Mouse (Mus musculus) induced T-regulatory cell, adult 2 months (primary cell): ENCODE measurements at regions not wholly inside any gene's neighbourhood (a gene's known extent, or its start where the extent isn't known, plus 50 kb on each side); places are given as distances from the start of the nearest gene placed in this dataset.

Experiments
- DNase-seq: peaks from one replicate; pipeline ENCODE4 v3.0.0-alpha.2; 2012; ENCODE audit warnings: low read depth

DNA sequence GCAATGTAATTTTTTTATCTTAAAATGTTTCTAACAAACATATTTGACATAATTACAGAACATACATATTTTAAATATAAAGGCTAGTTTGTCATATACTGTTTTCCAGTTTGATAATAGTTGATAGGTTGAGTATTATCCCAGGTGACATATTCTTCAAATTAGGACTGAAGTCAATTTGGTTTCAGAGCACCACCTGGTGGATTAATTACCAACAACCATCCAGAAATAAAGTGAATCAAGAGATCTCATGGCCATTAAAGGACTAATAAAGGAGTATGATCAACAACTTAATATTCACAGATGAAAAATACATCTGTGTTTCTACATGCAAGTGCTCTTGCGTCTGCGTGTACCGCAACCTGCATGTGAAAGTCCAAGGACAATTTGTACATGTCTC, 50.3 kb upstream of the Nmu start:
- DNase-seq = peak; percentile 28

DNA sequence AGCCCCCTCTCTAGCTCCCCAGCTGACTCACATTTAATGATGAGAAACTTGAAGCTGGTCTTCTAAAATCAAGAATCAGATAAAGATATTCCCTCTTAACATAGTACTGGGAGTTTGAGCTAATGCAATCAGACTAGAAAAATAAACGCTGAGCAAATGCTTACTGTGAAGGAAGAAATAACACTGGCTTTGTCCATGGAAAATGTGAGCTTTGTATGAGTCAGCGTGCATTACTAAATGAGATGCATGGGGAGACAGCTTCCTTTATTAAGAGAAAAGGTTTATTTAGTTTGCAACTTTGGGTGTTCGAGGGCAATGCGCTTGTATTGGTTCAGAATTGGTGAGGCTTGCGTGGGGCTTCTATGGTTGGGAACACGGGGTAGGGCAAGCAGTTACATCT, 52.7 kb upstream of the Nmu start:
- no peak for DNase-seq

DNA sequence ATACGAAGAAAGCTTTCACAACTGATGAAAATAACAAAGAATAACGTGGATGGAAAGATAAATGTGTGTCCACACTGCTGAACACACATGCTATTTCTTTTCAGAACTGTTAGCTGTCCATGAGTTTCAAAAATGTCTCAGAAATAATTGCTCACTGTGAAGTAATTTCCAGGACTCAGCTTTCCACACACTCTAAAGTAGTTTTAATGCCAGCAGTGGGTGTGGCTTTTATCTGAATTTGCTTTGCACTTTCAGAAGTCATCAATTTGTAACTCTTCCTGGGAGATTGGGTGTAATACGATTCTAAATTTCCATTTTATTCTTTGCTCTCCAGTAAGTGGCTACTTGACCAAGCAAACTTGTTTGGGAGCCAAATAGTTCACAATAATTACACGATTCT, 53.5 kb upstream of the Nmu start:
- DNase-seq = no peak

DNA sequence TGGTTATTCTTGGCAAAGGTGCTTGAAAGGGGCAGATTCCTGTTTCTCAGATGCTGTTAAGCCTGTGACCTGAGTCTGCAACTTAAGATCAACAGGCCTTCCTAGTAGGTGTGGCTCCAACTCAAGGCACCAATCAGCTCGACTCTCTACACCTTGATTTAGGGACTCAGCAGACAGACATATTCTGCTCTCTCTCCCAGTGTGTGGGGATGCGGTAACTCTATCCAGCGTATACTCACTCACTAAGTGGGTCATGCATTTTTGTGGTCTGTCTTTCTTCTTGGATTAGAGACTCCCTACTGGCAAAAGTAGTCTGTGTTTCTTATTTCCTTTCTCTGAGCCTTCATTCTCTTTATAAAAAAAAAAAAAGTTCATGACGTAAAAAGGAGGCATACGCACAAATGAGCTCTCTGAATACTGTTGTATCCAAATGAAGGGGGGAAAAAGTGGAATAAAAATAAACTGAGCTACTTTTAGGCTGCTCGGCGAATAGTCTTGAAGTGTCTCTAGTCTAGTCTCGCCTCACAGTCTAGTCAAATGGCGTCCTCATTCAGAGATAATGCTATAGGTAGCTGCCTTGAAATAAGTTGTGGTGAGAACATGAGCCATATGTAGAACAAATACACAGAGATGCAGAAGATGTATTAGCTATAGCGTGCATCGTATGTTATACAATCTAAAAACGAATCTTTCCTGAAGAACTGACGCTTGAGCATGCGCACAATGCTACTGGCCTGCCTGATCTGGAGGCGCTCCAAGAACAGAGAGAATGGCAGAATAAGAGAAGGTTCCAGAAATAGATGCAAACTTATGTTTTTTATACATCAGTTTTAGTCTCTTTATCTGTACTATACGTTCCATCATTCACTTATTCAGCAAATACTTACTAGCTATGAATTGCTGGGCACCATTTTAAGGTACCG, 55.6 kb upstream of the Nmu start:
- no peak for DNase-seq

DNA sequence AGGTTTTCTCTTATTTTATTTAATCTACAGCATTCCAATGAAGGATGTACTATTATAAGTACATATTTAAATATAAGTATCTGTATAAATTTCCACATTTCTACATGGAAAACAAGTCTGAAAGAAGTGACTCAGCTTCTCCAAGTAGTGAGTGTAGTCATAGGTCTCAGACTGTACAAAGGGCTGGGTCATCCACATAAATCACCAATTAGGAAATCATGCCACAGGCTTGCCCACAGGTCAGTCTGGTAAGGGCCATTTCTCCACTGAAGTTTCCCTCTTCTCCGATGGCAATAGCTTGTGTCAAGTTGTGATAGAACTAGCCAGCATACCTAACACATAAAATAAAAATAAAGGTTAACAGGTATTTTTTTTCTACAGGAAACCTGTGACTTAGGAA, 56.3 kb upstream of the Nmu start:
- no peak for DNase-seq

DNA sequence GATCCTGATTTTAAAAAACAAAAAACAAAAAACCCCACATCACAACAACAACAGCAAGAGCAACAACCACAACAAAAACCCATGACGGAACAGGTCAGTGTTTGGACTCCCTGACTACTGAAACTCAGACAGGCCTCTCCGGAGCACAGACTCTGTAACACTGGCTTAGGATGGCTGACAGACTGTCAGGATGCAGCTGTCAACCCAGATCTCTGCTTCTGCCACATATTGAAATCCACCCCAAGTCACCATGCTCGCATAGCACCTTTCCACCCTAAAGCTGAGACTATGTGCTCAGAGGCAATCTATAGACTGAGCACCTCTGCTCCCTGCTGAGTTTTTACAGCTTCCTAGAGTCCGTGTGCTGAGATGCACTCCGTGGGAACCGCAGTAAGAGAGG, 57.0 kb upstream of the Nmu start:
- DNase-seq = no peak

DNA sequence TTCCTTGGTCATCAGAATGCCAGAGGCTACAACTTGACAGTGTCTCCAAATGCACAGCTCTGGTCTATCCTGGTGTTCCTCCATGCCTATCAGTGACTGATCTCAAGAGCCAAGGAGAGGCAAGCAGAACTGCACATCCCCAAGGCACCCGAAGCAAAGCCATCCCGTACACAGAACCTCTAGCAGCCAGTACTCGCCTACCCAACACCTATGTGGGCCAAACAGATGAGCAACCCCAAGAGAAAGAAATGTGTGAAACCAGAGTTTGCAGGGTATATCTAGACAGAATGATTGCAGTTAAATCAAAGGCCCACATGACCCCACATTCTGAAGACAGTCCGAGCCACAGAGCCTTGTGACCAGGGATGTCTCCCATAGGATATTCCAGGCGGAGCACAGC, 60.0 kb upstream of the Nmu start:
- DNase-seq = no peak

DNA sequence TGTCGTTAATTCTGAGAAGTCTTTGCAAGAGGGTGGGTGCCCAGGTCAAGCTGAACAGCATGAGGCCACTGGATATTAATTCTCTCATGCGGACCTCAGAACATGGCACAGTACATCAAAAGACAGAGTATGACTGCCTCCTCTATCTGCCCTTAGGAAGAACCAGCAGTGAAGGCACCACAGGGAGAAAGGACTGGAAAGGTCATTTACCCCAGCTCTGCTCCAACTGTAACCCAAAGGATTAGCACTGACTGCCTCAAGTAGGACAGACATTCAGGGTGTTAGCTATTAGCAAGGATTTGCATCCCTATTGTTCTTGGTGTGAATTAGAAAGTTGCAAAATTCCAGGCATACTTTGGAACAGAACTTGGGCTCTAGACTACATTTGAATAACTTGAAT, 58.2 kb upstream of the Gm7271 start:
- DNase-seq = no peak

DNA sequence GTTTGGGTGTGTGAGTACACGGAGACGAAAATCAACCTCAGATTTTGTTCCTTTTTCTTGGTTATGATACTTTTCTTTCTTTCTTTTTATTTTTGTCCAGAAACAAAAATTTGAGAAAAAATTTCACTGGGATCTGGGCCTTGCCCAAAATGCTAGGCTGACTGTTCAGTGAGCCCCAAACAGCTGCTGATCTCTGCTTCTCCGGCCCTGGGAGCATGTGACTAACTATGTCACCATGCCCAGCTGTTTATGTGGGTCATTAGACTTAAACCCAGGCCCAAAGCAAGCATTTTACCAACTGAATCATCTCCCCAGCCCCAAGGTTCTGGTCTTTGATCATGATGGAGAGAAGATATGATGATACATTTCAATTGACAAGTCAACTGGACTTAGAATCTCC, 56.3 kb upstream of the Gm7271 start:
- no peak for DNase-seq

DNA sequence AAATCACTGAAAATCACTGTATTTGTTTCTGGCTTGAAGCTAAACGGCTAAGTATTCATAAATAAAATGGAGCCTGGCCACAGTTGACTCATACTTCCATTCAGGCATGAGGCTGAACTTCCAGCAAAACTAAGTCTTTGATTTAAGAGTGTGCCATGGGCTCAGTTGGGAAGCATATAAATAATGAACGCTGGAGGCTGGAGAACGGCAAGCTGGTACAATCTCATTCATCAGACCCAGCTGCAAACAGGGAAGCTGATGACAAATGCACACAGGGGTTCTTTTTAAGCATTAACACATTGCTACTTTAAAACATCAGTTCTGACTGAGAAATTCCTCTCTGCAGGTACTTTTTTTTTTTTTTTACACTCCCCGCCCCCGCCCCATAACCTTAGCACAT, 54.4 kb upstream of the Gm7271 start:
- DNase-seq = no peak

DNA sequence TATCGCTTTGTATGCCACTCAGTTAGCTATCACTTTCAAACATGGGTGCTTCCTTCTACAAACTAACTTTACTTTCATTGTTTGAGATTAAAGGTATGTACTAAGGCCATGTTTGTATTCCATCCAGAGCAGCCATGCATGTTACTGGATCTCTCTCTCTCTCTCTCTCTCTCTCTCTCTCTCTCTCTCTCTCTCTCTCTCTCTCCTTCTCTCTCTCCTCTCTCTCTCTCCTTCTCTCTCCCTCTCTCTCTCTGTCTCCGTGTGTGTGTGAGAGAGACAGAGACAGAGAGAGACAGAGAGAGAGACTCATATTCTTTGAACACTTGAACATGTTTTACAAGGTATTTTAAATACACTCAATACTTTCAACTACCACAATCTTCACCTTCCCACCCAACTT, 50.2 kb upstream of the Gm7271 start:
- DNase-seq = no peak
